In genomic region chr3:105275241-105275640, GRCm38 (mm10) we compare ENCODE assay signal across 9 mouse cellular contexts.
DNase-seq lines count a peak whose midpoint lies in the region; TF ChIP-seq lines count a peak whose summit lies in the region.
"Had no signal": no experiment of that assay in that cellular context is flagged by ENCODE, and none has a peak within 500 bp of the region (broad histone marks: within the 10 kb centered on the region; RNA-seq: fewer than 3 reads in every experiment).

No protein-coding gene starts in this region.

- TF ChIP-seq CTCF in kidney, adult 2 months (conservative IDR thresholded peaks at IDR 0.05; ENCODE audit: insufficient read depth, insufficient read length, low read depth, low read length), result no peak
- TF ChIP-seq CTCF in lung, adult 2 months (IDR thresholded peaks at IDR 0.05; ENCODE audit: insufficient read depth, low read length), result no peak

- H3K4me3 ChIP-seq in kidney, adult 2 months (ENCODE audit: insufficient read depth, low read depth, low read length), result no peak overlapping the region
- no peak overlapping the region for H3K4me3 ChIP-seq in lung, adult 2 months (replicated peaks; ENCODE audit: extremely low read depth, low read depth, low read length)
- H3K4me3 ChIP-seq: limb, embryonic 12.5 days had no signal

- TF ChIP-seq POLR2A in kidney, adult 2 months (IDR thresholded peaks at IDR 0.05; ENCODE audit: low read depth, low read length), result no peak
- no peak for TF ChIP-seq POLR2A in lung, adult 2 months (IDR thresholded peaks at IDR 0.05; ENCODE audit: borderline replicate concordance, extremely low read depth, low read depth, low read length)

- no peaks in the 10 kb centered on the region for H3K36me3 ChIP-seq in kidney, adult 2 months (ENCODE audit: control insufficient read depth, insufficient read depth, low read length)
- H3K36me3 ChIP-seq: limb, embryonic 12.5 days had no signal

- no peaks in the 10 kb centered on the region for H3K27me3 ChIP-seq in kidney, adult 2 months (replicated peaks; ENCODE audit: control insufficient read depth, insufficient read depth, low read length)
- H3K27me3 ChIP-seq: limb, embryonic 12.5 days had no signal

- 35% methylated on average over 4 of the region's 4 CpGs for WGBS in kidney, adult 2 months
- 29% methylated on average over 4 of the region's 4 CpGs for WGBS in lung, adult 2 months

- DNase-seq in kidney, adult 2 months, result peak; percentile 33
- DNase-seq in kidney, adult 11 months, result no peak
- DNase-seq in NIH3T3 (ENCODE audit: low read depth), result peak; percentile 87
- DNase-seq in embryo, embryonic 11 days, result peak; percentile 87
- peak; percentile 6 for DNase-seq in lung, adult 2 months
- peak; percentile 22 for DNase-seq in thymus, postnatal 14 days
- DNase-seq in cerebellum, adult 11-12 months, result no peak
- no peak for DNase-seq in left cerebral cortex, adult 11 months (ENCODE audit: low spot score)

- H3K4me1 ChIP-seq in kidney, adult 2 months (ENCODE audit: control insufficient read depth, insufficient read depth, low read length), result no peaks in the 10 kb centered on the region
- H3K4me1 ChIP-seq in lung, adult 2 months (ENCODE audit: control insufficient read depth, insufficient read depth, low read length), result no peaks in the 10 kb centered on the region
- H3K4me1 ChIP-seq: limb, embryonic 12.5 days had no signal

- no peak overlapping the region for H3K27ac ChIP-seq in kidney, adult 2 months (ENCODE audit: insufficient read depth, low read depth, low read length)
- H3K27ac ChIP-seq: limb, embryonic 12.5 days had no signal

Comparison
In these comparisons a context has a peak if more than half of its experiments do, and no peak if none do; other contexts are left out.
1. DNase-seq: peak in kidney, adult 2 months (single experiment), NIH3T3 (single experiment), embryo, embryonic 11 days (single experiment), lung, adult 2 months (single experiment) and thymus, postnatal 14 days (single experiment); none in kidney, adult 11 months (single experiment), cerebellum, adult 11-12 months (single experiment) and left cerebral cortex, adult 11 months (single experiment).